25 mouse cellular contexts compared by ENCODE assay signal in genomic region chr4:107550546-107550945, GRCm38 (mm10).
DNase-seq lines count a peak whose midpoint lies in the region; ATAC-seq lines count a peak whose summit lies in the region.
"Had no signal": no experiment of that assay in that cellular context is flagged by ENCODE, and none has a peak within 500 bp of the region (broad histone marks: within the 10 kb centered on the region; RNA-seq: fewer than 3 reads in every experiment).

No protein-coding gene starts in this region.

- H3K27ac ChIP-seq in limb, embryonic 12.5 days, result peak overlapping the region; percentile 74
- H3K27ac ChIP-seq: forebrain, embryonic 12.5 days; heart, adult 2 months; heart, embryonic 15.5 days; hindbrain, postnatal 0 days; liver, embryonic 15.5 days; neural tube, embryonic 13.5 days had no signal

- 63% methylated on average over 3 of the region's 3 CpGs for WGBS in limb, embryonic 12.5 days

- peak; percentile 45; the same call in 1 of the 2 replicates for ATAC-seq in limb, embryonic 12.5 days (ENCODE audit: insufficient number of reproducible peaks, insufficient read depth, low FRiP score, low TSS enrichment, low read depth)
- ATAC-seq: hindbrain, postnatal 0 days; Patski had no signal

- peak; percentile 82 for DNase-seq in heart, adult 11 months
- DNase-seq in heart, postnatal 10 days, result no peak
- peak; percentile 1 for DNase-seq in thymus, postnatal 4 days
- DNase-seq in thymus, postnatal 0 days (ENCODE audit: low spot score), result no peak
- peak; percentile 41 for DNase-seq in ZHBTc4 (ENCODE audit: low read depth, low spot score)
- DNase-seq in heart, adult 8-10 months (ENCODE audit: low spot score), result no peak
- DNase-seq in left cerebral cortex, postnatal 4 days, result no peak
- DNase-seq: adrenal gland, postnatal 25 days; cerebellum, adult 11-12 months; cerebellum, postnatal 14 days; gastrocnemius, postnatal 14 days; kidney, adult 11 months; lung, postnatal 14 days; midbrain, embryonic 14.5 days; spleen, adult 18-20 months; thymus, postnatal 14 days had no signal

- H3K4me1 ChIP-seq in limb, embryonic 12.5 days (replicated peaks), result peaks cover 72% of the 10 kb centered on the region
- H3K4me1 ChIP-seq: liver, embryonic 15.5 days had no signal

- intact Hi-C loops in heart, postnatal 10 days (cut with DNase I), result no loop called here
- intact Hi-C loops in left cerebral cortex, postnatal 4 days (cut with DNase I), result no loop called here

- no peak overlapping the region for H3K4me3 ChIP-seq in limb, embryonic 12.5 days (replicated peaks)
- H3K4me3 ChIP-seq: forebrain, embryonic 12.5 days; heart, adult 2 months; heart, embryonic 15.5 days; liver, embryonic 15.5 days; megakaryocyte, embryonic 14.5 days; neural tube, embryonic 13.5 days had no signal

- H3K9me3 ChIP-seq in limb, embryonic 12.5 days, result no peaks in the 10 kb centered on the region
- H3K9me3 ChIP-seq: forebrain, embryonic 12.5 days; heart, embryonic 15.5 days; liver, embryonic 15.5 days; neural tube, embryonic 13.5 days had no signal

- no peaks in the 10 kb centered on the region for H3K36me3 ChIP-seq in limb, embryonic 12.5 days
- H3K36me3 ChIP-seq: forebrain, embryonic 12.5 days; heart, embryonic 15.5 days; liver, embryonic 15.5 days; neural tube, embryonic 13.5 days had no signal

- no peaks in the 10 kb centered on the region; the same call in 1 of the 2 replicates for H3K27me3 ChIP-seq in limb, embryonic 12.5 days
- H3K27me3 ChIP-seq: forebrain, embryonic 12.5 days; heart, embryonic 15.5 days; liver, embryonic 15.5 days; neural tube, embryonic 13.5 days; Patski had no signal

- no peak overlapping the region for H3K9ac ChIP-seq in limb, embryonic 12.5 days (replicated peaks)
- H3K9ac ChIP-seq: forebrain, embryonic 12.5 days; heart, embryonic 15.5 days; liver, embryonic 15.5 days; neural tube, embryonic 13.5 days had no signal

- no peak overlapping the region for H3K4me2 ChIP-seq in limb, embryonic 12.5 days
- H3K4me2 ChIP-seq: forebrain, embryonic 12.5 days; heart, embryonic 15.5 days; liver, embryonic 15.5 days; neural tube, embryonic 13.5 days had no signal

Comparison
In these comparisons a context has a peak if more than half of its experiments do, and no peak if none do; other contexts are left out.
1. DNase-seq: peak in heart, adult 11 months (single experiment), thymus, postnatal 4 days (single experiment) and ZHBTc4 (single experiment); none in heart, postnatal 10 days (0 of 2), thymus, postnatal 0 days (single experiment), heart, adult 8-10 months (single experiment) and left cerebral cortex, postnatal 4 days (single experiment).